Comparison of ENCODE assay signal across 29 mouse cellular contexts in genomic region chr2:38957671-38958223, GRCm38 (mm10). TPM values are rescaled to one million over a fixed set of nuclear protein-coding genes. Genes with fewer than 3 reads are reported as not detected.
A peak's percentile ranks its signal among the peaks of the same experiment; 100 is the strongest.
DNase-seq lines count a peak whose midpoint lies in the region; ATAC-seq lines count a peak whose summit lies in the region.
"Had no signal": no experiment of that assay in that cellular context is flagged by ENCODE, and none has a peak within 500 bp of the region (broad histone marks: within the 10 kb centered on the region; RNA-seq: fewer than 3 reads in every experiment).

No protein-coding gene starts in this region.

- H3K27ac ChIP-seq in heart, embryonic 12.5 days (ENCODE audit: poor library complexity, severe bottlenecking): 0 out of 2 replicates have a peak overlapping the region, but pooled peaks have one; percentile 18
- no peak overlapping the region; the same call in 1 of the 2 replicates for H3K27ac ChIP-seq in liver, embryonic 13.5 days
- no peak overlapping the region for H3K27ac ChIP-seq in embryonic facial prominence, embryonic 10.5 days (replicated peaks)
- H3K27ac ChIP-seq in hindbrain, embryonic 12.5 days: no peak overlapping the region
- H3K27ac ChIP-seq: embryonic facial prominence, embryonic 12.5 days; embryonic facial prominence, embryonic 15.5 days; gastrocnemius, adult 2 months; heart, embryonic 13.5 days; hindbrain, embryonic 13.5 days had no signal

- intact Hi-C loops in heart, postnatal 10 days (cut with DNase I): no loop called here

- no peaks in the 10 kb centered on the region for H3K4me1 ChIP-seq in heart, embryonic 12.5 days (replicated peaks)
- peaks cover 15% of the 10 kb centered on the region for H3K4me1 ChIP-seq in liver, embryonic 13.5 days (replicated peaks)
- no peaks in the 10 kb centered on the region for H3K4me1 ChIP-seq in embryonic facial prominence, embryonic 10.5 days
- no peaks in the 10 kb centered on the region for H3K4me1 ChIP-seq in hindbrain, embryonic 12.5 days
- H3K4me1 ChIP-seq: embryonic facial prominence, embryonic 12.5 days; embryonic facial prominence, embryonic 15.5 days had no signal

- no peaks in the 10 kb centered on the region for H3K27me3 ChIP-seq in heart, embryonic 12.5 days (replicated peaks)
- no peaks in the 10 kb centered on the region for H3K27me3 ChIP-seq in liver, embryonic 13.5 days
- no peaks in the 10 kb centered on the region for H3K27me3 ChIP-seq in embryonic facial prominence, embryonic 10.5 days (replicated peaks; ENCODE audit: low read depth, poor library complexity, severe bottlenecking)
- no peaks in the 10 kb centered on the region for H3K27me3 ChIP-seq in hindbrain, embryonic 12.5 days
- H3K27me3 ChIP-seq: CH12.LX; embryonic facial prominence, embryonic 12.5 days; embryonic facial prominence, embryonic 15.5 days; heart, embryonic 13.5 days; hindbrain, embryonic 13.5 days; Patski had no signal

- H3K9ac ChIP-seq in heart, embryonic 12.5 days: no peak overlapping the region
- no peak overlapping the region for H3K9ac ChIP-seq in liver, embryonic 13.5 days
- no peak overlapping the region for H3K9ac ChIP-seq in hindbrain, embryonic 12.5 days
- H3K9ac ChIP-seq: embryonic facial prominence, embryonic 12.5 days; embryonic facial prominence, embryonic 15.5 days; forebrain, postnatal 0 days; heart, embryonic 13.5 days; hindbrain, embryonic 13.5 days had no signal

- H3K4me2 ChIP-seq in heart, embryonic 12.5 days: no peak overlapping the region
- H3K4me2 ChIP-seq in liver, embryonic 13.5 days: no peak overlapping the region
- H3K4me2 ChIP-seq in hindbrain, embryonic 12.5 days (replicated peaks): no peak overlapping the region
- H3K4me2 ChIP-seq: embryonic facial prominence, embryonic 12.5 days; embryonic facial prominence, embryonic 15.5 days; heart, embryonic 13.5 days; hindbrain, embryonic 13.5 days had no signal

- ATAC-seq in heart, embryonic 12.5 days (ENCODE audit: insufficient number of reproducible peaks, low FRiP score): 0 out of 2 replicates have a peak, but pooled peaks have one; percentile 33
- peak; percentile 62; the same call in 1 of the 2 replicates for ATAC-seq in liver, embryonic 13.5 days (ENCODE audit: low read depth)
- 0 out of 2 replicates have a peak, but pooled peaks have one; percentile 23 for ATAC-seq in megakaryocyte, adult 5-6 weeks (ENCODE audit: poor library complexity, severe bottlenecking)
- no peak for ATAC-seq in hindbrain, embryonic 12.5 days (ENCODE audit: low FRiP score)
- ATAC-seq: forebrain, embryonic 14.5 days; forebrain, postnatal 0 days; hindbrain, embryonic 16.5 days; Patski had no signal

- WGBS in heart, embryonic 12.5 days: 61% methylated on average over 5 of the region's 5 CpGs
- 54% methylated on average over 5 of the region's 5 CpGs for whole genome bisulfite sequencing in liver, embryonic 13.5 days (ENCODE audit: insufficient replicate concordance)
- 88% methylated on average over 5 of the region's 5 CpGs for WGBS in embryonic facial prominence, embryonic 10.5 days
- WGBS in hindbrain, embryonic 12.5 days: 82% methylated on average over 5 of the region's 5 CpGs

- no peak overlapping the region for H3K4me3 ChIP-seq in heart, embryonic 12.5 days
- no peak overlapping the region for H3K4me3 ChIP-seq in liver, embryonic 13.5 days (replicated peaks)
- H3K4me3 ChIP-seq in embryonic facial prominence, embryonic 10.5 days: no peak overlapping the region
- H3K4me3 ChIP-seq in hindbrain, embryonic 12.5 days: no peak overlapping the region
- H3K4me3 ChIP-seq: embryonic facial prominence, embryonic 12.5 days; embryonic facial prominence, embryonic 15.5 days; gastrocnemius, adult 2 months; heart, embryonic 13.5 days; hindbrain, embryonic 13.5 days had no signal

- DNase-seq in heart, postnatal 10 days: no peak
- peak; percentile 56 for DNase-seq in 416B (ENCODE audit: low read depth)
- no peak for DNase-seq in liver, embryonic 13.5 days
- no peak for DNase-seq in embryonic facial prominence, embryonic 10.5 days (ENCODE audit: low spot score)
- DNase-seq in spleen, postnatal 14 days (ENCODE audit: low spot score in 2 of 2): no peak
- DNase-seq: adrenal gland, postnatal 10 days; adrenal gland, postnatal 36 days; B cell, adult 2 months; cerebellum, adult 11 months; cerebellum, adult 2 months; cerebellum, adult 9-11 months; cerebellum, postnatal 25 days; forebrain, postnatal 0 days; gastrocnemius, adult 2 months; gastrocnemius, postnatal 14 days; heart, adult 18-20 months had no signal

- H3K9me3 ChIP-seq in heart, embryonic 12.5 days (replicated peaks): peaks cover 3% of the 10 kb centered on the region; the same call in 1 of the 2 replicates
- no peaks in the 10 kb centered on the region for H3K9me3 ChIP-seq in liver, embryonic 13.5 days (replicated peaks)
- H3K9me3 ChIP-seq in embryonic facial prominence, embryonic 10.5 days: no peaks in the 10 kb centered on the region
- no peaks in the 10 kb centered on the region for H3K9me3 ChIP-seq in hindbrain, embryonic 12.5 days (replicated peaks)
- H3K9me3 ChIP-seq: embryonic facial prominence, embryonic 12.5 days; embryonic facial prominence, embryonic 15.5 days; G1E; heart, embryonic 13.5 days; hindbrain, embryonic 13.5 days had no signal

- H3K36me3 ChIP-seq in heart, embryonic 12.5 days: peaks cover 6% of the 10 kb centered on the region; the same call in 1 of the 2 replicates
- H3K36me3 ChIP-seq in liver, embryonic 13.5 days: no peaks in the 10 kb centered on the region
- H3K36me3 ChIP-seq in embryonic facial prominence, embryonic 10.5 days (replicated peaks): no peaks in the 10 kb centered on the region
- no peaks in the 10 kb centered on the region for H3K36me3 ChIP-seq in hindbrain, embryonic 12.5 days
- H3K36me3 ChIP-seq: G1E; heart, embryonic 13.5 days; hindbrain, embryonic 13.5 days had no signal

RNA-seq across cellular contexts. Expression of gene Olfml2a, which starts 26.0 kb away (rescaled TPM):
- 6.8 and 8.4 TPM in 2 replicates for polyA plus RNA-seq in heart, embryonic 12.5 days (2016; fragmentation: Nextera tagmentation; extraction: Ambion mirVana)
- 10 to 100 TPM; 17.8 to 18.8 TPM for total RNA-seq in heart, postnatal 10 days (2021)
- polyA plus RNA-seq in liver, embryonic 13.5 days (2015; fragmentation: Nextera tagmentation; extraction: Ambion mirVana): 0.08 and 0.12 TPM in 2 replicates
- total RNA-seq in megakaryocyte, adult 5-6 weeks (2015): 0.02 and 0.11 TPM in 2 replicates
- not detected in 2 replicates for total RNA-seq in megakaryocyte, adult 5-6 weeks (2017)
- 1.3 and 1.9 TPM in 2 replicates for polyA plus RNA-seq in embryonic facial prominence, embryonic 10.5 days (2016; fragmentation: Nextera tagmentation; extraction: Ambion mirVana)
- 4.9 and 5.7 TPM in 2 replicates for polyA plus RNA-seq in hindbrain, embryonic 12.5 days (2016; fragmentation: Nextera tagmentation; extraction: Ambion mirVana)
- total RNA-seq: hematopoietic stem cell, adult 5-6 weeks had no signal
- polyA plus RNA-seq: G1E had no signal

RNA-seq across cellular contexts. Expression of gene Nr6a1, which starts 30.3 kb away (rescaled TPM):
- 1.2 and 1.3 TPM in 2 replicates for polyA plus RNA-seq in heart, embryonic 12.5 days (2016; fragmentation: Nextera tagmentation; extraction: Ambion mirVana)
- 1 to 10 TPM; 2.3 to 3.1 TPM for total RNA-seq in heart, postnatal 10 days (2021)
- 0.83 and 1.4 TPM in 2 replicates for polyA plus RNA-seq in liver, embryonic 13.5 days (2015; fragmentation: Nextera tagmentation; extraction: Ambion mirVana)
- total RNA-seq in megakaryocyte, adult 5-6 weeks (2015): 0.34 and 0.51 TPM in 2 replicates
- 0.92 and 3.7 TPM in 2 replicates for total RNA-seq in megakaryocyte, adult 5-6 weeks (2017)
- polyA plus RNA-seq in embryonic facial prominence, embryonic 10.5 days (2016; fragmentation: Nextera tagmentation; extraction: Ambion mirVana): 4.9 and 8.5 TPM in 2 replicates
- polyA plus RNA-seq in hindbrain, embryonic 12.5 days (2016; fragmentation: Nextera tagmentation; extraction: Ambion mirVana): 3.1 and 3.8 TPM in 2 replicates

RNA-seq across cellular contexts. Expression of gene Wdr38, which starts 39.5 kb away (rescaled TPM):
- polyA plus RNA-seq in heart, embryonic 12.5 days (2016; fragmentation: Nextera tagmentation; extraction: Ambion mirVana): 0.91 and 1.0 TPM in 2 replicates
- total RNA-seq in heart, postnatal 10 days (2021): under 1 TPM; 0.17 to 0.31 TPM
- polyA plus RNA-seq in liver, embryonic 13.5 days (2015; fragmentation: Nextera tagmentation; extraction: Ambion mirVana): 0.66 and 0.76 TPM in 2 replicates
- total RNA-seq in megakaryocyte, adult 5-6 weeks (2015): 0.29 and 0.34 TPM in 2 replicates
- total RNA-seq in megakaryocyte, adult 5-6 weeks (2017): 0.16 and 0.84 TPM in 2 replicates
- 1.6 TPM in 2 replicates for polyA plus RNA-seq in embryonic facial prominence, embryonic 10.5 days (2016; fragmentation: Nextera tagmentation; extraction: Ambion mirVana)
- 2.1 and 2.2 TPM in 2 replicates for polyA plus RNA-seq in hindbrain, embryonic 12.5 days (2016; fragmentation: Nextera tagmentation; extraction: Ambion mirVana)

RNA-seq across cellular contexts. Expression of gene Arpc5l, which starts 47.4 kb away (rescaled TPM):
- polyA plus RNA-seq in heart, embryonic 12.5 days (2016; fragmentation: Nextera tagmentation; extraction: Ambion mirVana): 81.7 and 82.3 TPM in 2 replicates
- total RNA-seq in heart, postnatal 10 days (2021): 10 to 100 TPM; 68.4 to 70.6 TPM
- polyA plus RNA-seq in liver, embryonic 13.5 days (2015; fragmentation: Nextera tagmentation; extraction: Ambion mirVana): 74.0 and 76.6 TPM in 2 replicates
- 65.4 and 69.5 TPM in 2 replicates for total RNA-seq in megakaryocyte, adult 5-6 weeks (2015)
- total RNA-seq in megakaryocyte, adult 5-6 weeks (2017): 38.7 and 49.5 TPM in 2 replicates
- 121 and 124 TPM in 2 replicates for polyA plus RNA-seq in embryonic facial prominence, embryonic 10.5 days (2016; fragmentation: Nextera tagmentation; extraction: Ambion mirVana)
- 127 and 129 TPM in 2 replicates for polyA plus RNA-seq in hindbrain, embryonic 12.5 days (2016; fragmentation: Nextera tagmentation; extraction: Ambion mirVana)

RNA-seq across cellular contexts. Expression of gene Rpl35, which starts 47.7 kb away (rescaled TPM):
- polyA plus RNA-seq in heart, embryonic 12.5 days (2016; fragmentation: Nextera tagmentation; extraction: Ambion mirVana): 733 and 779 TPM in 2 replicates
- total RNA-seq in heart, postnatal 10 days (2021): 100 to 1,000 TPM; 406 to 408 TPM
- polyA plus RNA-seq in liver, embryonic 13.5 days (2015; fragmentation: Nextera tagmentation; extraction: Ambion mirVana): 845 and 923 TPM in 2 replicates
- total RNA-seq in megakaryocyte, adult 5-6 weeks (2015): 377 and 387 TPM in 2 replicates
- total RNA-seq in megakaryocyte, adult 5-6 weeks (2017): 757 and 843 TPM in 2 replicates
- polyA plus RNA-seq in embryonic facial prominence, embryonic 10.5 days (2016; fragmentation: Nextera tagmentation; extraction: Ambion mirVana): 992 and 1,047 TPM in 2 replicates
- polyA plus RNA-seq in hindbrain, embryonic 12.5 days (2016; fragmentation: Nextera tagmentation; extraction: Ambion mirVana): 899 and 939 TPM in 2 replicates
